Mouse (Mus musculus) thymus, postnatal 4 days (tissue): ENCODE measurements at regions not wholly inside any gene's neighbourhood (a gene's known extent, or its start where the extent isn't known, plus 50 kb on each side); places are given as distances from the start of the nearest gene placed in this dataset.
"Not testable (repeated sequence)": the region's sequence is repeated elsewhere in the genome, so short reads cannot be mapped to it uniquely, and the experiment has no call there.

Experiments used
- DNase-seq: peaks from one replicate; pipeline ENCODE4 v3.0.0; 2021

DNA sequence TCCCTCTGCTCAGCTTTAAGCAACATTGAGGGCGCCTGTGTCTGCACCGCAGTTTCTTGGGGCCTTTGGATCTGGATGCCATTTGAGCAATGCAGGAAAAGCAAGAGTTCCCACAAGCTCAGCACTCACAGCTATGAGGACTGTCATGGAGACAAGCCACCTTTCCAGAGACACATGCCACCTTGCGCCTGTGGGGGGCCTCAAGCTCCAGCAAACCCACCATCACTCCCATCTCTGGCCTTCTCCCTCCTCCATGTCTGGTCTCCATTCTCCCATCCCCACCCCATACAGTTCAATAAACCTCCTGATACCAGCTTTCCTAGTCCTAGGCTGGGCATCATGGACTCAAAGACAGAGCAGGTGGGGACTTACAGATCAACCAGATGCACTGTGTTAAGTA, 97.8 kb downstream of the Wdr11 start:
- DNase-seq = no peak

DNA sequence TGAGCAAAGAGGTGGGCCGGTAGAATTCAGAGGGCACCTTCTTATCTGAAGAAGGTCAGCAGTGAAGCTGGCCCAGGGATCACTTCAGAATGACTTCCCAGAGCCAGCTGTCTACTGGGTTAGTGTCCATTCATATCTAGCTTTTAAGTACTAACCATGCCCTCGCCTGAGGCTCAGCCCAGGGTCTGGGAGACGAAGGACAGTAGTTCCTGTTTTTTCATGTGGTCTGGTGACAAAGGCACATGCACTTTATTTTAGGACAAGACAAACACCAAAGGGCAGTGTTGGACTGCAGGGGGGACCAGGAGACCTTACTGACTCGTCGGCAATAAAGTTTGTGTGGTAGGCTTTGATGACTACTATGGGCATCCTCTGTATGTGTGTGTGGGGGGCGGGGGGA, 99.2 kb downstream of the Wdr11 start:
- no peak for DNase-seq

DNA sequence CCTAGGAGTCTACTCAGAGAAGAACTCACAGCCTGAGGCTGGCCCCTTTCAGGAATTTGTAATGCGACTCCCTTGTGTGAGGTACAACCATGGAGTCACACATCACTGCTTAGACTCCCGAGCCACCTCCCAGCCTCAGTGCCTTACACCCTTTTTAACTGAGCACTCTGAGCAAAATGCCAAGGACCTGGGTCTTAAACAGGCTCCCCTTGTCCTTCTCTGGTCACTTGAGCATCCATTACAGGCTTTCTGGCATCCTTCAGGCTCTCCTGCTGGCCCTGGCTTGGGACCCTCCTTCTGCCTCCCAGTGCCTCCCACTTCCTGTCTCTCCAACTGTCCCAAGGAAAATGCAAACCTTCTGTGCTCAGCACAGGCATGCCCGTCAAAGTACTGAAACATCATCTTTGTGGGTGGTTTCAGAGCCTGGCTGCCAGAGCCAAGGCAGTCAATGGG, 100.0 kb downstream of the Wdr11 start:
- DNase-seq = no peak

DNA sequence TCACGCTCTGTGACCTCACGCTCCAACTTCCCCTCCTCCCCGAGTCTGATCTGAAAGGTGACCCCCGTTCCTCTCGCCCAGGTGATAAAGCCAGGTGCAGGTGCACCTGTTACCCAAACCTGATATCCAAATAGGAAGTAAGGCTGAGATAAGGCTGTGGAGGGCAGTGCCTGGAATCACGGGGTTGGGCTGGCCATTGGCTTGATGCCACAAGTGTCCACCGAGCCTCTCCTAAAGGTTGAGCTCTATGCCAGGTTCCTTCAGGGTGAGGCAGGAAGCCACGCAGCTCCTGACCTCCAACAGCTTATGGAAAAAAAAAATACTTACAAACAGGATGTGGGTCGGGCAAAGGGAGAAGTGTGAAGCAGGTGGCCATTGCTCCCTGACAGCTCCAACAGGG, 102.0 kb downstream of the Wdr11 start:
- no peak for DNase-seq

DNA sequence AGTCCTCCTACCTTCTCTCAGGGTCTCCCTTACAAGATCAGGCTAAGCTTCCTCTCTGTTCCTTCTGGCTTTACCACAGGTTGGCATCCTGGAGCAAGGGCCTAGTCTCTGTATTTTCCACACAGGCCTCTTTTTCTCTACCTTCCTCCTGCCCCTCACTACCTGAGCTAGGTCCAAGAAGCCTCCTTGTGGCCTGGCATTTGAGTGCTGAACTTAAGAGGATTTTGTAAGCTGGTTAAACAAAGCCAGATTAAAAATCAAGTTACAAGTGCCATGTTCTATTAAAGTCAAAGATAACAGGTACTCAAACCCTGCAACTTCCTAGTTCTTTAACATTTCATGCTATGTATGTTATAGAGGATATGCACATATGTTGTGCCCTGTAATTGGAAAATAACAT, 102.5 kb downstream of the Wdr11 start:
- no peak for DNase-seq

DNA sequence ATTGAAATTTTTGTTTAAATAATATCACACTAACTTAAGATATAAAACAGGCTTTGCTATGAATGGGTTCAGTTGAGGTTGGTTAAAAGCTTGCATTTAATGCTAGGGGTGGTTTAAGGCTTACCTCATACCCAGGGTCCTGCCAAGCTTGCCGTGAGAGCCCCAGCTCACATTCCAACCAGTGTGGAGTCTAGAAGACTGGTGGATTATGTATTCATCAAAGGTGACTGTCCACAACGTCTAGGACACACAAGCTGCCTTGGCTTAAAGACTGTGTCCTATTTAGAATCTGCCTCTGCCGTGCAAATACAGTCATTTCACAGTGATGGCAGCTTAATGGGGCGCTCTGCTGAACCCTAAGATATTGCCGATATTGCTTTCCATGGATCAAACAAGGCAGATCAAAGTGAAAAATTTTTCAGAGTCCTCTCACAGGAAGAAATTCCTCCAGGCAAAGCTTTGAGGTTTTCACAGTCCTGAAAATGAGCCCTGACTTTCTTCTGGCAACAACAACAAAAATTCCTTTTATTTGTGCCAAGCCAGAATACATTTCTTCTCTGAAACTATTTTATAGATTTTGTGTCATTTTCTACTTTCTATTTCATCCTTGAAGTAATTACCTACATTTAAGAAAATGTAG, 108.4 kb downstream of the Wdr11 start:
- no peak for DNase-seq

DNA sequence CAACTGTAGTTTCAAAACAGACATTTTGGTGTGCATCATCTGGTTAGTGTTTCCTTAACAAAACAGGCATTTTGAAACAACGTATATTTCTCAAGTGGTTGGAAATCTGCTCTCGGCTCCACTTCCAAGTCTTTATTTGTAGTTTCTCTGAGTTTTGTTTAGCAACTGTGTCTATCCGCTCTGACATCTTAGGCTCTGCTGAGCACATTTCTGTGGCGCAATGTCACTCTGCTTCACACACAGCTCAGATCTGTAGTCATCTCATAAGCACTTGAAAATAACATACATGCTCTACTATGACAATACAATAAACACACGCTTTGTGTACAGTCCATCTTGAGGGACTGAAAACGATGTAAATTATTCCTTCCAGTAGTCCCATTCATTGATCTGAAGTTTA, 135.9 kb downstream of the Wdr11 start:
- no peak for DNase-seq

DNA sequence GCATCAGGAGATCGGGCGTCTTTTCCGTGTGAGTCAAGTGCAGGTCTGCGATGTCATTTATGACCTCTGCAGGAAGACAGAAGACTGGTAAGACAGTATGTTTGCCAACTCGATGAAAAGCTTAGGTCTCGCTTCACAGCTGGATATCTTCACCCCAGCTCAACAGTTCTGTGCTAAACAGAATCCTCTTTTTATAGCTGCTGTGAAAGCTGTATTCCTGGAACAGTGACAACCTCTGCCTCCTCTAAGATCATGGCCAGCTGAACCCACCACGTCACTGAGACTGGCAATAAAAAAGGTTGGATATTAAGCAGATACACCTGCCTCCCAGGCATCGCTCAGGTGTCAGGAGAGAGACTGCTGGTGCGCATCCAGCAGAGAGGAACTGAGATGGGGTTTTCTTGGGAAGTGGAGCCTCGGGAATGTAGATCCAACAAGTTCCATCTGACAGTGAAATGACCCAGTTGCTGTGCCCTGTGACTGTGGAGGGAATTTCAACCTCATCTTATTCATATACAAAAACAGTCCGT, 138.1 kb downstream of the Wdr11 start:
- no peak for DNase-seq

GRCm38 (mm10) chr7:129730785-129731352, 139.2 kb downstream of the Wdr11 start:
- DNase-seq = peak; percentile 28

DNA sequence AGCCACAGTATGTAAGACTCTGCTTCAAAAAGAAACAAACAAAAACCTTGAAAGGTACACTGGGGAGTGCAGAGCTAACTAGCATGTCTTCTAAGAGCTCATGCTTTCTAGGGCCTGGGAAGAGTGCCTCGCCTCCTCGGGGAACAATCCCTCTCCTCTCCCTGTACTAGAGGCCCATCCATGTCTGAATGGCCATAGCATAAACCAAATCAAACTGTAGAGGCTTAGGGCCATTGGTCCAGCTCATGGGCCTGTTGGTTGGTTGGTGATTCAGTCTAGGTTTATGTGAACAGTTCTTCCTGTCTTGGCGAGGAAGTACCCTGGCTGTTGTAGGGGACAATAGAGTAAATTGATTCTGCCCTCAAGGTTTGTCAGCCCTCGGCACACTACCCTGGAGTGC, 151.0 kb downstream of the Wdr11 start:
- DNase-seq = no peak

- no peak for DNase-seq
Measured at GRCm38 (mm10) chr7:129743955-129744666, 152.4 kb downstream of the Wdr11 start.

DNA sequence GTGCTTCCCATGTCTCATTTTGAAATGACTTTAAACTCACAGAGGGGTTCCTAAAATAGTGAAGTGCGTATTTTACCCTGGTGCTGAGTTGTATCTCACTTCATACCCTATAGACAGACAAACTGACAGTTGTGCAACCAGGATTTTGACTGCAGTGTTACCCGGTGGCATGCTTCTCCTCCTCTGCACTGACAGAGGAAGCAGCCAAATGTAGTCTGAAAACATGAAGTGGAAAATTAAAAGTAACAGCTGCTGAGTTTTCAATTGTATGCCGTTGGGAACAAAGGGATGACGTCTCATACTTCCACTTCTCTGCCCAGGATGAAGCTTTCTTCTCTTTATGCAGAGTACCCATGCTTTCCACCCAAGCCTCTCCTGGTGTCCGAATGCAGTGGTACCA, 155.0 kb downstream of the Wdr11 start:
- DNase-seq = no peak

GRCm38 (mm10) chr7:129750936-129751335, 159.3 kb downstream of the Wdr11 start:
- no peak for DNase-seq

GRCm38 (mm10) chr7:129754737-129755136, 163.1 kb downstream of the Wdr11 start:
- DNase-seq = peak; percentile 45

DNA sequence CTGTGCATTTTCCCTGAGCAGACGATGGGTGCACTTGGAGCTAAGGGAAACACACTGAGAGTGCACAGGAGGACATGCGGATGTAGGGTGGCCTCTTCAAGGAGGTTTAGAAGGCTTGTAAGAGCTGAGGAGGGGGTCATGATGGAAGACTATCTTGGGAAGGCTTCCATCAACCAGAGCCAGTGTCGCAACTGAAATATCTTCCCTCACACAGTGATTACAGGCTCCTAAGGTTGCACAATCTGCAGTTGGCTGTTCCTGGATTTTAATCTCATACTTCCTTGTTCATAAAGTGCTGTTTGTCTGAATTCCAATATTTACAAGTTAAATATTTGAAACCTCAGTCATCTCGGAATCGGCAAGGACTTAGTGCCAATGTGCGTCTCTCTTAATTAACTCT, 164.5 kb downstream of the Wdr11 start:
- DNase-seq = no peak

- DNase-seq = no peak
Measured at GRCm38 (mm10) chr7:129759848-129760247, 168.2 kb downstream of the Wdr11 start.

DNA sequence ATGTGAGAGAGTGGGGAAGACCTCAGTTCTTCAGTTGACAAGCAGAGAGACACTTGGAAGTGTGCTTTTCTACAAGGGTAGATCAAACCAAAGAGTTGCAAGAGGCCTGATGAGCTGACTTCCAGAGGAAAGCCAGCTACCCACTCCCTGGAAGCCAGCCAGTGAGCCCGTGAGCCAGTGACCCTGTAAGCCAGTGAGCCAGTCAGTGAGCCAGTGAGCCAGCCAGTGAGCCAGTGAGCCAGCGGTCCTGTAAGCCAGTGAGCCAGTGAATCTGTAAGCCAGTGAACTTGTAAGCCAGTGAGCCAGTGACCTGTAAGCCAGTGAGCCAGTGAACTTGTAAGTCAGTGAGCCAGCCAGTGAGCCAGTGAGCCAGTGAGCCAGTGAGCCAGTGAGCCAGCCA, 168.7 kb downstream of the Wdr11 start:
- DNase-seq = no peak

DNA sequence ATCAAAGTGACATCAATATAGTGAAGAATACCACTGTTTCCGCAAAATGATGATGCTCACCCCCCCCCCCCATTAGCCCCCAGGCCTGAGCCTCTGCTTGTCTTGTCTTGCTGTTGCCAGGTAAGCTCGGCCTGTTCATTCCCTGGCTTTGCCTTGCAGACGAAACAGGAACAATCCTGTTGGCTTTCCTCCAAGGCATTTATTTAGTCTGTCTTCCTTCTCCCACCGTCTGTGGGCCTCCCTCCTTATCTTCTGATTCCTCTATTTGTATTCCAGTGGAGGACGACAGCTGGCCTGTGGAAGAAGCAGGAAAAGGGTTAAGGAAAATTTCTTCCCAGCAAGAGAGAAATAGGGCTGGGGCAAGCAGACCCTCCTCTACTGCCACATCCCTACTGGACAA, 172.1 kb downstream of the Wdr11 start:
- no peak for DNase-seq

GRCm38 (mm10) chr7:129764456-129764970, 172.8 kb downstream of the Wdr11 start:
- DNase-seq = no peak

DNA sequence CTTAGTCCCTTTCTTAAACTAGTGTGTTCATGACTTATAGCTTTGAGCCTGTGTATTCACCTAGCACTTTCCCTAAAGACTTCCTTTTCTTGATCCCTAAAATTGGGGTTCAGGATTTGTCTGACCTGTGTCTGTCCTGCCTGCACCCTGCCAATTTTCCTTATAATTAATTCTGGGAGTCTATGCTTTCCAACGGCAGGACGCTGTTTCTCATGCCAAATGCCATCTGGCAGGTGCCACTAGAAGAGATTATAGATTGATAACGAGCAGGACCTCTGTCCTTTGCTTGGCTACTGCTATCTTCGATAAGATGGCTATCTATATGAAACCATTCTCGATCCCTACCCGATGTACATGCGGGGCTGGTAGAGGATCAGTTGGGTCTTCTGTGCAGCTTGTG, 174.0 kb downstream of the Wdr11 start:
- no peak for DNase-seq

DNA sequence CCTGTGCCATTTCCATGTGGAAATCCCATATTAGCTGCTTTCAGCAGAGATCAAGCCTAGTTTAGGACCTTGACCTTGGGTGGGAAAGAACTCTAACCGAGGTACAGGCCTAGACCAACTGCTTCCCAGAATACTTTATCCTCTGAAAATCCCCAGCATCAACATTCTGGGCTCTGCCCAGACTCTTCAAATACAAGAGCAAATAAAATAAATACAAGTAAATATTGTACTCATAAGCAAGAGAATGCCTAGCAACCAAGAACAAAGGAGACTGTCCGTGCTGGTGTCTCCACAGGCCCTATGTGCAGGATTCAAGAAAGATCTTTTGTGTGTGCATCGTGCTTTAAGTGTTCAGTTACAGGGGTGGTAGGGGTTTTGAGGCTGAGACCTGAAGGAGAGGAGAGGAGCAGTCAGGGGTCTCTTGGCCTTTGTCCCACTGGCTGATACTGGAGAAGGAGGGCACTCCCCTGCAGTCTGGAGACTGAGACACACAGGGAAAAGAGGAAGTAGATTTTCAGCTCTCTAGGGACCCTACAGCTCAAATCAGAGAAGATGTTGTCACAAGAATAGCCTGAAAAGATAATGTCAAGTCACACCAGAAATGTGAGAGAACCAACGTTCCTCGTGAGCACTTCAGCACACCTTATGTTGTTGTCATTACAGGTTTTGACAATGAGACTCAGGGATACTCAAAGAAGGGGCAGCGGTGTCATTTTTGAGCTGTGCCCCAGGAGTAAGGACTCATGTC, 174.6 kb downstream of the Wdr11 start:
- no peak for DNase-seq

GRCm38 (mm10) chr7:129769673-129770072, 178.0 kb downstream of the Wdr11 start:
- not testable (repeated sequence) for DNase-seq

GRCm38 (mm10) chr7:129771876-129772275, 180.2 kb downstream of the Wdr11 start:
- DNase-seq = no peak
